Mouse (Mus musculus) granulocyte monocyte progenitor cell, adult 5-6 weeks (primary cell): Measurements from ENCODE around the gene 1700037H04Rik. TPM values are rescaled to one million over a fixed set of nuclear protein-coding genes. Genes with fewer than 3 reads are reported as not detected.

Source experiments
- ATAC-seq: replicated peaks from 2 replicates; pipeline ENCODE4 v1.8.0; 2016; ENCODE audit warnings: mild to moderate bottlenecking, moderate TSS enrichment, inconsistent platforms; ENCODE audit not compliant: poor library complexity, severe bottlenecking
- total RNA-seq, 2 experiments: library from RNA; stranded (forward) in 1 of 2; stranded (reverse) in 1 of 2; fragments of 200-712, 200-1000 nt in 1 of 2; fragments of >200 nt in 1 of 2; fragmentation: Nextera tagmentation in 1 of 2; gene quantifications; 2 replicates each; pipeline ENCODE4 v1.2.3; 2014 to 2017

1700037H04Rik gene
- total RNA-seq (2014; fragmentation: Nextera tagmentation): 66.9 and 115 TPM in 2 replicates
- total RNA-seq (2017): 30.3 and 40.6 TPM in 2 replicates

DNA sequence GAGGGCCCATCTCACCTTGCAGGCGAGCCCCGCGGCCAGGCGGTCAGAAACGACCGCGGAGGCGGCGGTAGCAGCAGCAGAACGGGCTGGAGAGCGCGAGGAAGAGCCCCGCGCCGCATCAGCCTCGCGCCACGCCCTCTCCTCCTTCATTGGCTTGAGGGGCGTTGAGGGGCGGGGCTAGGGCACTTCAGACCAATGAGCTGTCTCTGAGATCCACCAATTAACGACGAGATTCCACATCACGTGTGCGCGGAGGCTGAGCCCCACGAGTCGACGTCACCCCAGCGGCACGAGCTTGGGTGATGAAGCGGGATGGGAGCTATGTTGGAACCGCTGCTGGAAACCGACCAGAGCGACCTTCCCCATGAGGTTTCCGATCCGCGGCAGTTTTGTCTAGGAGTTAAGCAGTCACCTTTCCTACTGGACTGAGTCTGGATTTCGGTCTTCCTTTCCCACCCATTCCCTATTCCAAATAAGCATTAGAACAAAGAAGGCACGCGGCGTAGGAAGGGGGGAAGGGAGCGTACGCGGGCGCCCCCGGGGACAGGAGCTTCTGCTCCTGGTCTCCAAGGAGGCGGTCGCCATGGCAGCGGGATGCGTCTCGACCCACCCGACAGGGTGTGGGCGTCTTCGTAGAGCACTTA is at the start of gene 1700037H04Rik:
Gene 1700037H04Rik (minus strand): TSS at position 144 of the 644 bp plus-strand sequence.
- ATAC-seq: peak; percentile 93

DNA sequence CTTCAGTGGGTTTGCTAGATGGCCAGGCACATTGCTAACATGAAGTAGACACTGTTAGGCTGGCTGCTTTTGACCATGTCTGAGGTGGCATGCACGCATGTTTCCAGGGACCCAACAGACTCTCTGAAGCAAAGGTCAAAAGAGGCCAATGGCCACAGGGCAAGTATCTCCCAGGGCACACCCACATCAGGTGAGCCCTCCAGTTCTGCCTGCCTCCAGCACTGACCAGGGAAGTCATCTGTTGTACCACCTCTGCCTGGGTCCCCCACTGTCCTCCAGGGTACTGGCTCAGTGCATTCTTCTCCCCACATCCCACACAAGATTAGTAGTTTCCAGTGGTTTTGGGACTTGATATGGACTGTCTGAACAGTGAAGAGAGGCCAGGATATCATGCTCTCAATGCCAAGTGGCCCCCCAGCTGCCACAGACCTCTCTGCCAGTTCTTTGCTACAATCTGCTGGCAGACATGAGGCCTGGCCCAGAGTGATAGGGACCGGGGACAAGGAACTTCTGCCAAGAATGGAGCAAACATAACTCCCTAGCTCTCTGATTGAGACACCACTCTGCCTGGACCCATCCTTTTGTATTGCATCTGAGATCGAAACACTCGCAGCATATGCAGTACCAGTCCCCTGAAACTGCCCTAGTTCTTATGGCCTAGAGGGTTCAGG is 49.4 kb upstream of the 1700037H04Rik start:
- ATAC-seq: no peak

DNA sequence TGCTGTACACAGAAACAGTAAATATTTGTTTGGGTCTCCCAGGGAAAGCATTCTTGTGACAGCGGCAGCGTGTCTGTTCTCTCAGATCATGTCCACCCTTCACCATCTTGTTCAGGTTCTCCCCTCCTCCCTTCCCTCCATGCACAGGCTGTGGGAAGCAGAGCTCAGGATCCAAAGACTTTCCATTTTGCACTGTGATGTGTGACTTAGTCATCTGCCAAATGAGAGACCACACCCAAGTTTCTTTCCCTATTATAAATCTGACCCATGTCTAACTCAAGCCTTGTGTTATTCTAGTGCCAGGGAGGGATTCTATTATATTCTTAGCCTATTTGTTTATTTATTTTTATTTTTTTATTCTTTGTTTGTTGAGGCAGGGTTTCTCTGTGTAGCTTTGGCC is 48.5 kb upstream of the 1700037H04Rik start:
- ATAC-seq: no peak

DNA sequence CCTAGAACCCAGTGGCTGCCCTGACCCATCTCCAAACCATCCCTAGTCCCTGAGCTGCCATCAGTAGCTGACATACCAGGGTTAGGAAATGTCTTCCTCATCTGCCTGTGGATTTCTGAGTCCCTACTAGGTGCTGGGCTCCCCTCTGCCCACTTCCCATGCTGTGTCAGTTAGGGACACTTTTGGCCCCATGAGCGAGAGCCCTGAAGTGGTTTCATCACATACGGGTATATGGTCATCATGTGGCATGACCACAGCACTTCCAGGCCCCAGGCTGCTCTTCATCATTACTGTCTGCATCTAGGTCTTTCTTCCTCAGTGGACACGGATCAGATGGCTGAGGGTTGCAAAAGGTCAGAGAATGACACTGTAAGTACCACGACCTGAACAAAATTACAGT is 46.9 kb upstream of the 1700037H04Rik start, which contains the start of gene Ap5s1:
Gene Ap5s1 (plus strand): TSS at position 301 of the 400 bp plus-strand sequence.
- ATAC-seq: no peak

DNA sequence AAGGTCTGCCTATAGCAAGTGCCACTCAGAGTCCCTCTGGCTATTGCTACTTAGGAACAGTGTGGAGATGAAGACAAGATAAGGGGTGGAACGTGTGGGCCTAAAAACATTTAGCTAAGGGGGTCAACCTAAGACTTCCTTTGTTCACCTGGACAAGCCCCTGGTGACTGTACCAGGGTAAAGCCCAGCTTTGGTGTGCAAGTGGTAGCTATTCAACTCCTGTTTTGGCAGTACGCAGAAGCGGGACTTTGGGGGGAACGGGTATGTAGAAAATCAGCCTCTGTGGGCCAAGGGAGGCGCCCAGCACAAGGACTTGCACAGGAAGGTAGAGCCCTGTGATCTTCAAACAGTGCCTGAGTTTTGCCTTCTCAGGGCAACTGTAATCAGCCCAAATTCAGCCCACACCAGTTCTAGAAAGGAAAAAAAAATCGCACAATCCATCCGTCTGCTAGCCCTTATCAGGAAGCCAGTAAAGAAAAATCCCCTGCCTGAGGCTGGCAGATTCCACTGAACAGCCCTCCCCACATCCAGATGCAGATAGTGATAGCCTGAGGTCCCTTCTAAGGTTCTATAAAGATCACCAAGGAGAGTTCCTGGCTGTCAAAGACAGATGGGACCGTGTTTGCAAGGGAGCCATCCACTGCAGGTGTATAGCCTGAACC is 45.8 kb upstream of the 1700037H04Rik start:
- no peak for ATAC-seq

DNA sequence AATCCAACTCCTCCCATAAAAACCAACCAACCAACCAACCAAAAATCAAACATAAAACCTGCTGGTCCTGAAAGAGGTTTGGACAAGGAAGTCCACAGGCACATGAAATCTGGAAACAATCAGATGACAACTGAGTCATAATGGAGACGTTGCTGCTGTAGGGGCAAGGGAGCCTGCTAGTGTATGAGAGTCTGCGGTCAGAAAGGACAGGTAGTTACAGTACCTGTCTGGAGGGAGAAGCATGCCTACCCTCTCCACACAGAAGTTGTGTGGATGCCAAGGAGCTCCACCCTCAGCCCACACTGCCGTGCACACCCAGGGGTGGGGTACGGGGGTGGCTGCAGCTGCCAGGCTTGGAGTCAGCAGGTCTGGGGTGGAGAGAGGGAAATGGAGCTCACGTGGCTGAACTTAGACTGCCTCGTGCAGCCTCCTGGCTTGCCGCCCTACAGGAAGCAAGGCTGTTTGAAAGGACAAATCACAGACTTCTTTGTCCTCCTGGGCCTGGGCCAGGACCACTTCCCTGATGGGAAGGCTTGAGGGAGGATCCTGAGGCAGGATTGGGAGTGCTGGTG is 44.6 kb upstream of the 1700037H04Rik start:
- ATAC-seq: peak; percentile 57

DNA sequence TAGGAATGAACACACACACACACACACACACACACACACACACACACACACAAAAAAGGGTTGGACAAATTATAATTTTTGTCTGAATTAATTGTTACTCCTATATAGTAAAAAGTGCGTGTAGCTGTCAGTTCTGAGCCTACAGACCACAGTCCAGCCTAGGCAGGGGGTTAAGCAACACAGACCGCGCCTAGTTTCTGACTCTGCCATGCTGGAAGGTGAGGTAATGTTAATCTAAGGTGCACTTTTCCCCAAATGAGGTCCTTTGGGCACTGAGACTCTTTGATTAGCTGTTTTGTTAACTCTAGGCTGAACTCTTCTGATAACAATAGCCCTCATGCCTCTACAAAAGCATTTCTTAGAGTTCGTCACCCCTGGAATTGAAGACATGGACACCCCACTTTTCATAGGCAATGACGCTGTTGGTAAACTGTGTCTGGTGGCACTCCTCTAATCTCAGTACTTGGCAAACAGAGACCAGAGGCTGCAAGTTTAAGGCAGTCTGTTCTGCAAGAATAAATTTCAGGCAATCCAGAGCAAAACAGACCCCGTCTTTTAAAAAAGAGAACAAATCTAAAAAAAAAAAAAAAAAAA is 44.0 kb upstream of the 1700037H04Rik start:
- no peak for ATAC-seq

DNA sequence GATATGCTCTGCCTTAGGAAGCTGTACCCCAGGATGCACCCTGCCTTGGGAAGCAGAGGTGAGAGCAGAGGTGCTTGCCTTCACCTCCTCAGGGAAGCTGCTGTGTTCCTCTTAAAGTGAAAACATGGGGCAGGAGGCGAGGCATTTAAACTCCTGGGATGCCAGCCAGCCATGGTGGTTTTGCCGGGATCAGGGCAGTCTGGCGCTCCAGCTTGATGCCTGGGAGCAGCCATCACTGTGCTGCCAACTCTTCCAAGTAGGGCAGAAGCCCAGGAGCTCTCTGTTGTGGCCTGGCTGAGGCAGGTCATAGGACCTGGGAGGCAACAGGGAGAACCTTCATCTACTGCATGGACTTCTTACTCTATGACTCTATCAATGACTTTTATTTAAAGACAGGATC is 41.4 kb upstream of the 1700037H04Rik start:
- ATAC-seq: no peak

DNA sequence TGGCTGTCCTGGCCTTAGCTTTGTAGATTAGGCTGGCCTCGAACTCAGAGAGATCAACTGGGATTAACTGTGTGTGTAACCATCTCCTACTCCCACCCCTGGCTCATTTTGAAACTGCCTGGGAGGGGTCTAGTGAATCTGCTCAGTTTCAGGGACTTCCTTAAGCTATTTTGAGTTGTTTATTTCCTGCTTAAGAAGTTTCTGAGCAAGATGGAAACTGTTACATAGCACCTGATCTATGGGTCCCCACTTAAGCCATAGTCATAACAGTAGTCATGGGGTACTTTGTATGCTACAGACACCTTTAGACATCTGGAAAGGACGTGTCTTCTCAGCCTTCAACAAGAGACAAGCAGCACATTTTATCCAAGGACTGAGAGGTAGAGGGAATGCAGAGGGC is 40.8 kb upstream of the 1700037H04Rik start:
- no peak for ATAC-seq

DNA sequence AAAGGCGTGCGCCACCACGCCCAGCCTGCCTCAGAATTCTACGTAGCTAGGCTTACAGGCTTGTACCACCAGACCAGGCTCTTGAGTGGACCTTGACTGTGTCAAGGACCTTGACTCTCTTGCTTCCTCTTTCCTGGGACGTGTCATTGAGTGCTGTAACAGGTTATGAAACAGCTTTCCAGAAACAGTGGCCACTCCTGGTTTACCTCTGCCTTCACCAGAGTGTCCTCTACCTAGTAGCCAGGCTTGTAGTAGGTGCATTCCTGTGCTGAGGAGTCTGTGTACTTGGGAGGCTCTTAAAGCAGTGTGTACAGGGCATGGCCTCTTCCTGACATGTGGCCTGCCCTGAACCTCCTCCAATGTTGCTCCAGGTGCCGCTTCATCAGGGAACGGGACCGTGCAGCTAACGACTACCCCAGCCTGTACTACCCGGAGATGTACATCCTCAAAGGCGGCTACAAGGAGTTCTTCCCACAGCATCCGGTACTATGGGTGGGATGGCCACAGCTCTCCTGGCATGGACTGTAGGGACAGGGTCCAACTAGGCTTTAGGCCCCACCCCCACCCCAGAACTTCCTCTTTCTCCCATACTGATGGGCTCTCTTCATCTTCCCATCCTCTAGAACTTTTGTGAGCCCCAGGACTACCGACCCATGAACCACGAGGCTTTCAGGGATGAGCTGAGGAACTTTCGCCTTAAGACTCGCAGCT is 36.9 kb upstream of the 1700037H04Rik start:
- ATAC-seq: peak; percentile 95

DNA sequence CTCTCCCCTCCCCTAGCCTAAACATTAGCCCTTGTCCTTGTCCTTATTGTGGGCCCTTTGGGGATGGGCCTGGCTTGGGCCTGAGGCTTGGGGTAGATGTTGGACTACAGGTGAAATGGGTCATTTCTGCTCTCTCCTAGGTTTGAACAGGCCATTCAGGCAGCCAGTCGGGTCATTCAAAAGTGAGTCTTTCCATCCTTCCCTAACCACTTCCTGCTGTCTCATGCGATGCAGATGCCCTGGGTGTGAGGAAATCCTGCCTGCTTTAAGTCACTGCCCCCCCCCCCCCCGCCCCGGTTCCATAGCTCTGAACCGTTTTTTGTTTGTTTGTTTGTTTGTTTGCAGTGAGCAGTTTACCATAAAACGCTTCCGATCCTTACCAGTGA is 31.1 kb upstream of the 1700037H04Rik start:
- no peak for ATAC-seq

DNA sequence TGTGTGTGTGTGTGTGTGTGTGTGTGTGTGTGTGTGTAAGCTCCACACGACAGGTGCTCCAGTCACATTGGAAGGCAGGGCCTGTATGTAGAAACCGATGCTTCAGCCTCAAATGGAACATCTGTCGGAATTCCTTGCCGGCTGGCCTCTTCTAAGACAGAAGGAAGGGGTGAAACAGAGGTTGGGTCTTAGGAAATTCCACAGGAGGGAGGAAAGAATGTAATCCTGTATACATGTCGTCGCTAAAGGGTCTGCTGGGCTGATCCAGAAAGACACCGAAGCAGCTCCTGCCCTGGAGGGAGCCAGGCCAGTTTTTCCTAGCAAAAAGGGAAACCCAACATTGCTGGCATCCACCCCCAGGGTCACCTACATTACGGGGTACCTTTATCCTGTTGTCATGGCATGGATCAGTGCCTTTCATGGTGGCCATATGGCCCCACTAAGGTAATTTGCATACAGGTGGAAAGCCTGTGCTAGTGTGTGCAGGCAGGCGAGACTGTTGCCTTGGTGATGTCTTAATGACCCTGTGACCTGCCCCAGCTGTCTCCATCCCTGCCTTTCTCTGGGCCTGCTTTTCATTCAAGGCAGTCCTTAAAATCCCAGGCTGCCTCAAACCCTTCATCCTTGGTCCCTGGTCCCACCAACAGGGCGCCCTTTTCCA is 30.6 kb upstream of the 1700037H04Rik start:
- no peak for ATAC-seq

DNA sequence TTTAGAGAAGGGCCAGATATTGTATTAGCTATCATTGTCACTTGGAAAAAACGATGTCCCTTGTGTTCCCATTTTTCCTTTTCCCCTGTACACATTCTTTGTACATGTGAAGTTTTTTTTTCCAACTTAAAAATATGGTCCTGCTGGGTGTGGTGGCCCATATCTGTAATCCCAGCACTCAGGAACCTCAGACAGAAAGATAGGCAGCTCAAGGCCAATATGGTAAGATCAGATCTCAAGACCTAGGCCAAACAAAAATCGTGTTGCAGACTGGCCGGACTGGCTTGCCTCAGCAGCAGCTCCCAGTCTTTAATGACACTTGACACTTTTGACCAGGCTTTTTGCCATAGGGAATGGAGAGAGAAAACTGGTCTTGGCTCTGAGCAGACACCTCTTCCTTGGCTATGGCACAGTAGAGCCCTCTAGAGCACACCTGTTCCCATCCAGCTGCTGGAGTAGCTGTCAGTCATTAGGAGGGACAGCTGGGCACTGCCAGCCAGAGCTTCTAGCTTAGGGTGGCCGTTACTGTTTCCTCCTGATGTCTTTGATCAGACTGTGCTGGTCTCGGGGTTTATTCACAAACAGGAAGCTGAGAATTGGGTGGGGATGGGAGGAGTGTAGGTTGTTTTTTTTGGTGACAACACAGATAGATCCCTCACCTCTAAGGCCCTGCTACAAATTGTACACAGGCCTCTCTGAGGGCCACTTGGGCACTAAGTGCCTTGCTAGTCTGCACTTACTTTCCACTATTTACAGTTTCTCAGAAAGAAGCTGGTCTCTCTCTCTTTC is 29.8 kb upstream of the 1700037H04Rik start:
- ATAC-seq: no peak

DNA sequence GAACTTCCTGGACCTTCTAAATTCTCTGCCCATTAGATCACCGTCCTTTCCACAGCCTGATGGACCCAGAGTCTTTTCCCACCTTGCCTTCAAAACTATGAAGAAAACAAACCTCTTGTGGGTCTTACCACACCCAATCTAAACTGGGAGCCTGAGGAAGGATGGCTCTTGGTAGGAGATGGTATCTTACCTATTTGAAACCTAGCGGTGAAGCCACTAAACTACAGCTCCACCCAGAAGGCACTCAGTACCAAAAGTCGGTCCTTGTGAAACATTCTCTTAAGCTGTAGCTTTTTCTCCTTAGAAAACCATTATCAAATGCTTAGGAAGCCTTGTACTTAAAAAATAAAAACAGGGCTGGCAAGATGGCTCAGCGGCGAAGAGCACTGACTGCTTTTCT is 28.4 kb upstream of the 1700037H04Rik start:
- ATAC-seq: no peak

DNA sequence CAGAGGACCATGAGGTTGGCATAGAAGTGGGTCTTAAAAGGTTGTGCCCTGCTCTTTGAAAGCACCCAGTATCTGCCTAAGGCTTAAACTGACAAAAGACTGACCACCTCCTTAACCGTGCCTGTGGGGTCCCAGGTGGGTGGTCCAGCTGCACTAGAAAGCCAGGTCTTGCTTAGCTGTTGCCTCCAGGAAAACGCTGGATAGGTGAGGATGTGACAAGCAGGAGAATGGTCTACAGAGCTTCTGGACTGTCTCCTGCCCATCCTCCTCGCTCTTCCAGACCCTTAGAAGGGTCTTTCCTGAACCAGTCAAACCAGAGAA is 27.7 kb upstream of the 1700037H04Rik start:
- ATAC-seq: no peak

DNA sequence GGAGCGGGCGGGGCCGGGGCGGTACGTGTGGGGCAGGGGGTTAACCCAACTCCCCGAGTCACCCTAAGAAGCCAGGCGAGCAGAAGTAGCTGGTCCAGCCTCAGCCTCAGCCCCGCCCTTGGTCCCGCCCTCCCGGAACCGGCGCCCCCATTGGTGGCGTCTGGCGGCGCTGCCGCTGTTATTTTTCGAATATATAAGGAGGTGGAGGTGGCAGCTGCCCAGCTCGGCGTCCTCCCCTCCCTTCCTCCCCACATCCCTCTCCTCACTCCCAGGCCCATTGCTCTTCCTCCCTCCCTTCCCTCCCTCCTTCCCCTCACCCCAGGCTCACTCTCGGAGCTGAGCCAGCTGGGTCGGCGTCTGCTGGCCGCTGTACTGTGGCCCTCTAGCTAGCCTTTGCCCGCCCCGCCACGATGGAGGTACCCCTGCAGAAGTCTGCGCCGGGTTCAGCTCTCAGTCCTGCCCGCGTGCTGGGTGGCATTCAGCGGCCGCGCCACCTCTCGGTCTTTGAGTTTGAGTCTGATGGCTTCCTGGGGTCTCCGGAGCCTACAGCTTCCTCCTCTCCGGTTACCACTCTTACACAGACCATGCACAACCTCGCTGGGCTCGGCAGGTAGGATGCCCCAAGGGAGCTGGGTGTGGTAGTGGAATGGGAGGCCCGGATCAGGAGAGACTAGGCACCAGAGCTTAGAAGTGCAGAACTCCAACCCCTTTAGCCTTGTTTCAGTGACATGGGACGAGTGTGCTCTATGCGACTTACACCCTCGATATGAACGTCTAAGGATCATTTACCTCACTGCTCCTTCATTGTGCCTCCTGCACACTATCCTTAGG is 27.1 kb upstream of the 1700037H04Rik start, which contains the start of the genes Cdc25b and Spef1:
Gene Cdc25b (plus strand): TSS at position 179 of the 831 bp plus-strand sequence.
Gene Spef1 (minus strand): TSS at position 512 of the 831 bp plus-strand sequence.
- ATAC-seq: peak; percentile 95

DNA sequence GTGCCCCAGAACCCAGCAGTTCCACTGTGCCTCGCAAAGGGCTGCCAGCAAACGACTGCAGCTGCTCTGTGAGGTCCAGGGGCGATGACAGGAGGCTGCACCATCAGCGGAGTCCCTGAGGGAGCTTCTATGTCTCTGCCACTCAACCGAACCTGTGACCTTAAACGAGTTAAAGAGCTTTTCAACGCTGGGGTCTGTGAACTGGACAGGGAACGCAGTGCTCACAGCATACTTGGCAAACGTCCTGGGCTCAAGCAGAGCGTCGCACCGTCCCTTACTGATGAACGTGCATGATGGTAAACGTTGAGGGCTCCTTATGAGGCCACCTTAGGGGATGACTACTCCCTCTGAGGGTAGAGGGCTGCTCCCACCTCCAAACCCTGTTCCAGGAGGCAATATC is 26.5 kb upstream of the 1700037H04Rik start:
- no peak for ATAC-seq
